Mouse (Mus musculus) heart, postnatal 10 days (tissue): Measurements from ENCODE around the gene Btbd19. TPM values are rescaled to one million over a fixed set of nuclear protein-coding genes. Genes with fewer than 3 reads are reported as not detected.

ENCODE experiments used
- DNase-seq, 2 experiments: peaks; one replicate each; pipeline ENCODE4 v3.0.0; 2021
- intact Hi-C: fragments of 180-260 bp; cut with DNase I; formaldehyde crosslinking; loops from one replicate; pipeline ENCODE4 v1.15.1; 2025
- total RNA-seq, 2 experiments: library from RNA; stranded (reverse); gene quantifications; 2 replicates each; pipeline ENCODE4 v1.2.3; 2021

Btbd19 gene
- total RNA-seq, 2 experiments from 2014 or later = 5.1 to 6.4 TPM

- no peak for DNase-seq
- intact Hi-C loops = no loop called here
Observed at GRCm38 (mm10) chr4:117136034-117136433, 10.5 kb upstream of the Btbd19 start.

GRCm38 (mm10) chr4:117134601-117134995, 9.1 kb upstream of the Btbd19 start:
- DNase-seq = no peak
- intact Hi-C loops = no loop called here

- DNase-seq = peak; percentile 98
- intact Hi-C loops = no loop called here
Observed at GRCm38 (mm10) chr4:117133817-117134600, 8.5 kb upstream of the Btbd19 start, which contains the start of gene Plk3. Gene Plk3 (minus strand): TSS chr4:117133963.

- intact Hi-C loops = no loop called here
- DNase-seq = no peak
Observed at GRCm38 (mm10) chr4:117133366-117133796, 7.9 kb upstream of the Btbd19 start.

GRCm38 (mm10) chr4:117132794-117133143, 7.2 kb upstream of the Btbd19 start:
- intact Hi-C loops = no loop called here
- no peak for DNase-seq

- intact Hi-C loops = no loop called here
- DNase-seq = no peak
Observed at GRCm38 (mm10) chr4:117131890-117132793, 6.6 kb upstream of the Btbd19 start.

- DNase-seq = no peak
- intact Hi-C loops = no loop called here
Observed at GRCm38 (mm10) chr4:117131198-117131597, 5.7 kb upstream of the Btbd19 start.

- no peak for DNase-seq
- intact Hi-C loops = no loop called here
Observed at GRCm38 (mm10) chr4:117130790-117131189, 5.3 kb upstream of the Btbd19 start.

- DNase-seq = no peak
- intact Hi-C loops = loop anchor here (10.0 kb wide), 1 partner anchor 423 kb away; the partner anchor contains the start of genes Ccdc163 and Mmachc
Observed at GRCm38 (mm10) chr4:117127991-117128686, 2.6 kb upstream of the Btbd19 start.

GRCm38 (mm10) chr4:117126675-117127290, 1.3 kb upstream of the Btbd19 start, which contains the start of gene Tctex1d4:
Gene Tctex1d4 (plus strand): TSS chr4:117126794.
- DNase-seq = peak in 1 of 2 experiments; percentile 34
- intact Hi-C loops = loop anchor here (10.0 kb wide), 1 partner anchor 422 kb away; the partner anchor contains the start of genes Ccdc163 and Mmachc

GRCm38 (mm10) chr4:117125910-117126674, 567 bp upstream of the Btbd19 start:
- intact Hi-C loops = loop anchor here (10.0 kb wide), 1 partner anchor 421 kb away; the partner anchor contains the start of genes Ccdc163 and Mmachc
- DNase-seq = peak; percentile 87 to 88

- DNase-seq = peak; percentile 66 to 74
- intact Hi-C loops = loop anchor here (10.0 kb wide), 1 partner anchor 420 kb away; the partner anchor contains the start of genes Ccdc163 and Mmachc
Observed at GRCm38 (mm10) chr4:117124518-117125347, 792 bp downstream of the Btbd19 start.

GRCm38 (mm10) chr4:117124218-117124517, 1.4 kb downstream of the Btbd19 start:
- no peak for DNase-seq
- intact Hi-C loops = loop anchor here (10.0 kb wide), 1 partner anchor 419 kb away; the partner anchor contains the start of genes Ccdc163 and Mmachc

GRCm38 (mm10) chr4:117123546-117124217, 1.8 kb downstream of the Btbd19 start:
- intact Hi-C loops = loop anchor here (10.0 kb wide), 1 partner anchor 419 kb away; the partner anchor contains the start of genes Ccdc163 and Mmachc

GRCm38 (mm10) chr4:117122209-117122608, 3.3 kb downstream of the Btbd19 start:
- intact Hi-C loops = loop anchor here (10.0 kb wide), 1 partner anchor 417 kb away; the partner anchor contains the start of genes Ccdc163 and Mmachc

More at GRCm38 (mm10) chr4:117123546-117124217, 1.8 kb downstream of the Btbd19 start:
- no peak for DNase-seq

GRCm38 (mm10) chr4:117120445-117121414, 4.8 kb downstream of the Btbd19 start:
- DNase-seq = peak; percentile 95 to 96
- intact Hi-C loops = loop anchor here (1.0 to 10.0 kb wide), 2 partner anchors 118 to 416 kb away; partner anchors contain the start of genes Ccdc163 and Mmachc

More at GRCm38 (mm10) chr4:117122209-117122608, 3.3 kb downstream of the Btbd19 start:
- DNase-seq = no peak
